Mouse (Mus musculus) layer of hippocampus, adult 6 months (tissue): ENCODE measurements around the gene Scel. TPM values are rescaled to one million over a fixed set of nuclear protein-coding genes. Genes with fewer than 3 reads are reported as not detected.

Experiments
- long read RNA-seq, 2 experiments: library from polyadenylated mRNA; unstranded; transcript quantifications; one replicate each; pipeline ENCODE4 v2.0.0; 2019 to 2020
- microRNA-seq: library from miRNA; unstranded; fragments of <30 nt; microRNA quantifications from one replicate; pipeline ENCODE4 v1.2.0, GENCODE M21; 2020
- polyA plus RNA-seq: library from polyadenylated mRNA; unstranded; fragments of <200 nt; fragmentation: Nextera tagmentation; gene quantifications from 2 replicates; pipeline ENCODE4 v1.2.3, GENCODE M21; 2021

Gene Scel
- 0.35 and 0.36 TPM in 2 replicates for polyA plus RNA-seq
- long read RNA-seq, experiment 1, partial matches to known transcripts, result 1 of 3 reads
- long read RNA-seq, experiment 1, other reads (novel, unspliced or antisense), result 1 of 3 reads
- long read RNA-seq, experiment 2, partial matches to known transcripts, result 0 of 8 reads
- long read RNA-seq, experiment 2, other reads (novel, unspliced or antisense), result 4 of 8 reads

GRCm38 (mm10) chr14:103512802-103513472 is at the start of gene Scel:
Scel (plus strand) TSS chr14:103513342.

DNA sequence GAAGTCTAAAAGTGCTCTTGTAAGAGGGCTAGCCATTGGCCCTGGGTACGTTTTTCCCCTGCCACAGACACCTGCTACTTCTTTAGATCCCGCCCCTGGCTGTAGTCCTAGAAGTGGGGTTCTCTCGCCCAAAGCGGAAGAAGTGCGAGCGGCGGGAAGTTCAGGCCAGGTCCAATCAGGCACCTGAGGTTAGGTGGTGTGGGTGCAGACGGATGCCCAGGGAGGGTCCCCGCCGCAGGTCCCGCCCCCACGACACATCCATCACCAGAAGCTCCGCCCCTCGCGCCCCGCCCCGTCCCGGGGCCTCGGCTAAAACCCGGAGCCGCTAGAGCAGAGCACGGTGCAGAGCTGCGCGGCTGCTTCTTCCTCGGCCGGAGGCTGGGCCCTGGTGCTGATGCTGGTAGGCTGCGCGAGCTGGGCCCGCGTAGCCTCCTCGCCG is 136.8 kb downstream of the Scel start, which contains the start of gene Slain1:
Gene Slain1 (plus strand): TSS at position 333 of the 439 bp plus-strand sequence.

Small RNA genes lying within 50 kb of the gene (microRNA-seq; reads per million reads assigned to microRNA genes)
- gene Gm22877, result not detected

Other genes with a start within 250 kb of the Scel start
- gene Mycbp2, start 166.5 kb upstream of the Scel start, polyA plus RNA-seq, result 30.7 and 31.5 TPM in 2 replicates
- 11.1 and 11.2 TPM in 2 replicates for gene Slain1, start 136.9 kb downstream of the Scel start, polyA plus RNA-seq